Mouse (Mus musculus) E14TG2a.4 (cell line): ENCODE data around the gene Ccpg1os.

Experiments
- CTCF ChIP-seq: conservative IDR thresholded peaks from 2 replicates; pipeline ENCODE4 v1.5.1; 2014; ENCODE audit warnings: low read length
- POU5F1 ChIP-seq: IDR thresholded peaks from 2 replicates; pipeline ENCODE4 v1.6.1; 2014; ENCODE audit warnings: low read length, borderline replicate concordance

GRCm38 (mm10) chr9:73012629-73013028, 27.4 kb upstream of the Ccpg1os start:
- TF ChIP-seq CTCF = no peak
- TF ChIP-seq POU5F1 = no peak
